Mouse (Mus musculus) lung, postnatal 0 days (tissue): ENCODE measurements around the gene Acbd6.

Source experiments
- CTCF ChIP-seq: IDR thresholded peaks from 2 replicates; pipeline ENCODE4 v1.5.1; 2016; ENCODE audit warnings: antibody characterized with exemption, mild to moderate bottlenecking
- EP300 ChIP-seq: IDR thresholded peaks from 2 replicates; pipeline ENCODE4 v1.6.1; 2016; ENCODE audit warnings: antibody characterized with exemption, mild to moderate bottlenecking, control low read depth

DNA sequence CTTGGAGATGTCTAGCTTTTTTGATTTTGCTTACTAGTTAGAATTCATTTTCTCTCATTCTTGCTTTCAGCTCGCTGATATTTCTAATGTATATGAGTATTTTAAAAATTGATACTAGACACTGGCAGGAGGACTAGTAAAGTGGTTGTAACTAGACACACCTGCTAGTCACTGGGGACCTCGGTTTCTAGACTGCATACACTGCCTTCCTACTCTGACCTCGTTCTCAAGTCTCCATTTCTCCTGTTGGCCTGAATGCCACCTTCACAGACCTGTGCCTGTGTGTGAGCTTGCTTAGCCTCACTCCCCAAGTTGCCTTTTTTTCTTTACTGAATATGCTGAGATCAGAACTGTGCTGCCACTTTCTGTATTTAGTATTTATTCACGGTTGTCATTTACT lies 131.2 kb downstream of the Acbd6 start:
- TF ChIP-seq EP300 (no peak), CTCF (no peak)
